Mouse (Mus musculus) A20 (cell line): Measurements from ENCODE around the gene Gm4553.
"Not testable (repeated sequence)": the region's sequence is repeated elsewhere in the genome, so short reads cannot be mapped to it uniquely, and the experiment has no call there.

Experiments used
- DNase-seq: peaks from one replicate; pipeline ENCODE4 v3.0.0-alpha.2; 2011; ENCODE audit warnings: low read depth, low spot score

Gm4553 gene

GRCm38 (mm10) chr7:142135934-142136333 is 29.6 kb downstream of the Gm4553 start, which contains the start of gene Gm39115:
Gm39115 (minus strand) TSS chr7:142136034.
- not testable (repeated sequence) for DNase-seq

GRCm38 (mm10) chr7:142134206-142134995 is 31.1 kb downstream of the Gm4553 start:
- DNase-seq = no peak

GRCm38 (mm10) chr7:142128843-142129242 is 36.7 kb downstream of the Gm4553 start:
- peak; percentile 15 for DNase-seq

DNA sequence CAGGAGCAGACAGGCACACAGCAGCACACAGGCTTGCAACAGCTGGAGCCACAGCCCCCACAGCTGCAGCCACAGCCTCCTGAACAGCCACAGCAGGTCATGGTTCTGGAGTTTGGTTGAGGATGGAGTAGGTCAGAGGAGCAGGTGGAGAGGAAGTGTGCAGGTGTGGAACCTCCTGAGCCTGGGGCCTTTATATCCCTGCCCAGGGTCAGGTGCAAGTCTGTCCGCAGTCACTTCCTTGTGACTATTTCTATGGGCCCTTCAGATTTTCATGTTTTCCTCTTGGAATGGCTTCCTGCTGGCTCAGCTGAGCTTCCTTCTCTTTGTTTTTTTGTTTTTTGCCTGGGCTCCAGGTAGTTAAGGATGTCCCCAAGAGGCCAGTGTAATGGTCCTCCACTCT is 44.9 kb downstream of the Gm4553 start, which contains the start of gene Gm45618:
Gene Gm45618 (minus strand): TSS at position 101 of the 400 bp plus-strand sequence.
- not testable (repeated sequence) for DNase-seq

GRCm38 (mm10) chr7:142119632-142120031 is 45.9 kb downstream of the Gm4553 start:
- peak; percentile 28 for DNase-seq
